Mouse (Mus musculus): ENCODE data around the gene Pik3cb. TPM values are rescaled to one million over a fixed set of nuclear protein-coding genes. Genes with fewer than 3 reads are reported as not detected.

The Pik3cb gene
- polyA plus RNA-seq, 1 experiment from 2014 or later: 21.3 TPM

GRCm38 (mm10) chr9:99032031-99032430 lies 108.4 kb downstream of the Pik3cb start:
- Histone ChIP-seq H3K4me3 (ENCODE audit: inconsistent target) (no peak overlapping the region), H3K36me3 (ENCODE audit: inconsistent target) (peaks cover 12% of the 10 kb centered on the region; the same call in 1 of the 2 replicates), H3K27ac (no peak overlapping the region), H3K79me2 (ENCODE audit: inconsistent target) (no peaks in the 10 kb centered on the region)
- WGBS (ENCODE audit: missing documents): 95% methylated on average over 8 of the region's 8 CpGs

- no peaks in the 10 kb centered on the region for H3K79me2 ChIP-seq (ENCODE audit: inconsistent target)
- 95% methylated on average over 4 of the region's 4 CpGs for WGBS (ENCODE audit: missing documents)
- no peaks in the 10 kb centered on the region for H3K36me3 ChIP-seq (ENCODE audit: inconsistent target)
- no peak overlapping the region for H3K4me3 ChIP-seq (ENCODE audit: inconsistent target)
- H3K27ac ChIP-seq: no peak overlapping the region
These were observed 118.7 kb downstream of the Pik3cb start for GRCm38 (mm10) chr9:99021751-99022150.

DNA sequence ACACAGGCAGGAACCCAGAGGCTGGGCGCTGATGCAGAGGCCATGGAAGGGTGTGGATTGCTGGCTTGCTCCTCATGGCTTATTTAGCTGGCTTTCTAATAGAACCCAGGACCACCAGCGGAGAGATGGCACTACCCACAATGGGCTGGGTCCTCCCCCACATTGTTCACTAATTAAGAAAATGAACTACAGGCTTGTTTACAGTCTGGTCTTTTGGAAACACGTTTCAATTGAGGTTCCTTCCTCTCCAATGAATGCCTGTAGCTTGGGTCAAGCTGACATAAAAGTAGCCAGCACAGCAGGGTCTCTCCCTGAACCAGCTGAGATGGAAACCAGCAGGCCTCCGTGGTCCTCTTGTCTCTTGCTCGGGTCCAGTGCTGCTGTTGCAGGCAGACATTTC lies 119.3 kb downstream of the Pik3cb start:
- H3K36me3 ChIP-seq (ENCODE audit: inconsistent target): no peaks in the 10 kb centered on the region
- 82% methylated on average over 5 of the region's 5 CpGs for WGBS (ENCODE audit: missing documents)
- no peak overlapping the region for H3K4me3 ChIP-seq (ENCODE audit: inconsistent target)
- H3K79me2 ChIP-seq (ENCODE audit: inconsistent target): no peaks in the 10 kb centered on the region
- no peak overlapping the region for H3K27ac ChIP-seq

DNA sequence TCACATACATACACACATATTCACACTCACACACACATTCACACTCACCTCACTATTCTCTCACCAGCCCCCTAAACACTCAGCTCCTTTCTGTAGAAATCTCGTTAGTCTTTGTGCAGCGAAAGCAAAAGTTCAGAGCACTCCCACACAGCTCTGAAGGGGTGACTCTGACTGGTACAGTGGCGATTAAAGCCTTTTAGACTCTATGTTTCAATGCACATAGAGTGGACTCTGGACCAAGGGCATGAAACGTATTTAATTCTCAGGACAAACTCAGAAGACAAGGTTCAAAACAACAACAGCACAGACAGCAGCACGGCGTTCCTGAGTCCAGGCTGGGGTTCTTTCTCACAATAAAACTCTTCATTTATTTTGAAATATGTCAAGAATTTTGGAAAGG lies 122.7 kb downstream of the Pik3cb start:
- H3K4me3 ChIP-seq (ENCODE audit: inconsistent target): no peak overlapping the region
- H3K27ac ChIP-seq: no peak overlapping the region
- H3K79me2 ChIP-seq (ENCODE audit: inconsistent target): no peaks in the 10 kb centered on the region
- 93% methylated on average over 4 of the region's 6 CpGs for WGBS (ENCODE audit: missing documents)
- no peaks in the 10 kb centered on the region for H3K36me3 ChIP-seq (ENCODE audit: inconsistent target)

DNA sequence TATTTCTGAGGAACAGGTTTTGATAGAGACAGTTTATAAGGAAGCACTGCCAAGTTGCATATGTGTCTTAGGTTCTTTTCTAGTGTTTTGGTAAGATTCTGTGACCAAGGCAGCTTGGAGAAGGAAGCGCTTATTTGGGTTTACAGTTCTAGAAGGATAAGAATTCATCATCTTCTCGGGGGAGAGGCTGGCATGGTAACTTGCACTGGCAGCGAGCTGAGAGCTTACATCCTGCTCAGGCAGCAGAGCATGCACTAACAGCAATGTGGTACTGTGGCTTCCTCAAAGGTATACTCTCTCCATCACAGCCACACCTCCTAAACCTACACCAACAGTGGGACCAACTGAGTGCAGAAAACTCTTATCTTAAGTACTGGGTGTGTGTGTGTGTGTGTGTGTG lies 123.7 kb downstream of the Pik3cb start:
- no peaks in the 10 kb centered on the region for H3K79me2 ChIP-seq (ENCODE audit: inconsistent target)
- no peak overlapping the region for H3K27ac ChIP-seq
- H3K4me3 ChIP-seq (ENCODE audit: inconsistent target): no peak overlapping the region
- 54% methylated on average over 3 of the region's 3 CpGs for whole genome bisulfite sequencing (ENCODE audit: missing documents)
- H3K36me3 ChIP-seq (ENCODE audit: inconsistent target): no peaks in the 10 kb centered on the region

- Histone ChIP-seq H3K36me3 (ENCODE audit: inconsistent target) (no peaks in the 10 kb centered on the region), H3K79me2 (ENCODE audit: inconsistent target) (no peaks in the 10 kb centered on the region), H3K4me3 (ENCODE audit: inconsistent target) (no peak overlapping the region), H3K27ac (no peak overlapping the region)
- 95% methylated on average over 1 of the region's 3 CpGs for WGBS (ENCODE audit: missing documents)
These were observed 124.1 kb downstream of the Pik3cb start for GRCm38 (mm10) chr9:99016301-99016700.

DNA sequence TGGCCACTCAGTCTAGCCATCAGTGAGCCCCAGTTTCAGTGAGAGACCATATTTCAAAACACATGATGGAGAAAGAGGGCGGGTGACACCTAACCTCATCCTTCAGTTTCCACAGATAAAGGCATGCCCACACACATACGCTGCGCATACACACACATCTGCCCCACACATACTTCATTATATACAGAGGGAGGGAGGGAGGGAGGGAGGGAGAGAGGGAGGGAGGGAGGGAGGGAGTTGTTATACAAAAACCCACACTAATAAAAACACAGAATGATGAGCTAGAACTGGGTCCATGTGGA lies 130.6 kb downstream of the Pik3cb start:
- no peak overlapping the region for H3K27ac ChIP-seq
- 60% methylated on average over 1 of the region's 3 CpGs for WGBS (ENCODE audit: missing documents)
- H3K4me3 ChIP-seq (ENCODE audit: inconsistent target): no peak overlapping the region
- H3K79me2 ChIP-seq (ENCODE audit: inconsistent target): no peaks in the 10 kb centered on the region
- H3K36me3 ChIP-seq (ENCODE audit: inconsistent target): no peaks in the 10 kb centered on the region

DNA sequence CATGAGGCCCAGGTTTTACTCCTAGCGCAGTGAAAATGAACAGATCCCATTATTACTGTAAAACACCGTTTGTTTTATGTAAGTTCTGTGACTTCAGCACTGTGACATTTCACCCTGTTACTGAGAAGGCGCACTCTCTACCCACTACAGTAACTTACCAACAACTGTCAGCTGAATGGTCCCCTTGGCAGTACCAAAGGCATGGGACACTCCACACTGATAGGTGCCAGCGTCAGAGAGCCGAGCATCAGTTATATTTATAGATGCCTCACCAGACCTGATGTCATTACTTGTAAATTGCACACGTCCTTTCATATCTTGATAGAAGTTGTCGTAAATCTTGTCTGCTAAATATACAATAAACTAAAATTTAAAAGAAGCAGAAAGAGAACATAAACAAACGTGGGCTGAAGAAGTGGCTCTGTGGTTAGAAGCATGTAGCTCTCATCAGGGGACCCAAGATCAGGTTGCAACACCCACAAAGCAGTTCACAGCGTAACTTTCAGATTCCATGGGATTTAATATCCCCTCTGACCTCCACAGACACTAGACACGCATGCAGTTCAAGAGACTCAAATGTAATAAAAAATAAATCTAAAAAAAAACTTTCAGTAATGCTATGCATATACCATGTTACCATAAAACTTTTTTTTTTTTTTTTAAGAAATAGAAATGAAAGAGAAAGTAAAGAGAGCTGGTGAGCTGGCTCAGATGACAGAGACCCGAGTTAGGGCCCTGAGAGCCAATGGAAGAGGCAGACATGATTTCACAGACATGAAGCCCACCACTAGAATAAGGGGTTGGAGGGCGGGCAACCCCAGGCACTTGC lies 131.1 kb downstream of the Pik3cb start:
- 49% methylated on average over 12 of the region's 12 CpGs for WGBS (ENCODE audit: missing documents)
- no peaks in the 10 kb centered on the region for H3K79me2 ChIP-seq (ENCODE audit: inconsistent target)
- peak overlapping the region; percentile 8; the same call in 1 of the 2 replicates for H3K27ac ChIP-seq
- peak overlapping the region; percentile 1; the same call in 1 of the 2 replicates for H3K4me3 ChIP-seq (ENCODE audit: inconsistent target)
- no peaks in the 10 kb centered on the region for H3K36me3 ChIP-seq (ENCODE audit: inconsistent target)

GRCm38 (mm10) chr9:99001326-99001725 lies 139.1 kb downstream of the Pik3cb start:
- H3K36me3 ChIP-seq (ENCODE audit: inconsistent target): peaks cover 28% of the 10 kb centered on the region; the same call in 1 of the 2 replicates
- 43% methylated on average over 6 of the region's 6 CpGs for WGBS (ENCODE audit: missing documents)
- no peak overlapping the region for H3K4me3 ChIP-seq (ENCODE audit: inconsistent target)
- no peaks in the 10 kb centered on the region for H3K79me2 ChIP-seq (ENCODE audit: inconsistent target)
- H3K27ac ChIP-seq: no peak overlapping the region

DNA sequence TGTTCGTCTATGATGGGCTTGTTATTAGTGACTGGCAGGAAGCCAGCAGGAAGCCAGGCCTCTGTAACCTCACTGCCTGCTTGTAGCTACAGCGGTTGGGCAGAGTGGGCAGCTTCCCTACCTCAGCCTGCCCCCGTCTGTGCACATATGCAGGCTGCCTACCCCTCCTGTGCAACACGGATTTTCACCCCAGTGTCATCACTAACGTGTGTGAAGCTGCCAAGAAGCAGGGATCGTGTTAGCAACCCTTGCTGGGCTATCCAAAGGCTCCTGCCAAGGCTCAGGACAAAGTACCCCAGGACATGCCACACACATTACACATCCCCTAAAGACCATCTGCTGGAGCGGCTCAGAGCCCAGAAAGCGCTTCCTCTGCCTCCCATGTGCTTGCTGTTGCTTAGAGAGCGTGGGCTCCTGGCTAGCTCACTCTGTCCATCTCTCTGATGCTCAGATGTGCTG lies 140.5 kb downstream of the Pik3cb start:
- WGBS (ENCODE audit: missing documents): 58% methylated on average over 9 of the region's 9 CpGs
- no peak overlapping the region for H3K4me3 ChIP-seq (ENCODE audit: inconsistent target)
- H3K36me3 ChIP-seq (ENCODE audit: inconsistent target): peaks cover 38% of the 10 kb centered on the region
- no peak overlapping the region for H3K27ac ChIP-seq
- H3K79me2 ChIP-seq (ENCODE audit: inconsistent target): no peaks in the 10 kb centered on the region

GRCm38 (mm10) chr9:98994103-98994502 lies 146.3 kb downstream of the Pik3cb start:
- Histone ChIP-seq H3K4me3 (ENCODE audit: inconsistent target) (no peak overlapping the region), H3K27ac (no peak overlapping the region), H3K79me2 (ENCODE audit: inconsistent target) (peaks cover 27% of the 10 kb centered on the region), H3K36me3 (ENCODE audit: inconsistent target) (peaks cover 41% of the 10 kb centered on the region)
- WGBS (ENCODE audit: missing documents): 100% methylated on average over 4 of the region's 4 CpGs

DNA sequence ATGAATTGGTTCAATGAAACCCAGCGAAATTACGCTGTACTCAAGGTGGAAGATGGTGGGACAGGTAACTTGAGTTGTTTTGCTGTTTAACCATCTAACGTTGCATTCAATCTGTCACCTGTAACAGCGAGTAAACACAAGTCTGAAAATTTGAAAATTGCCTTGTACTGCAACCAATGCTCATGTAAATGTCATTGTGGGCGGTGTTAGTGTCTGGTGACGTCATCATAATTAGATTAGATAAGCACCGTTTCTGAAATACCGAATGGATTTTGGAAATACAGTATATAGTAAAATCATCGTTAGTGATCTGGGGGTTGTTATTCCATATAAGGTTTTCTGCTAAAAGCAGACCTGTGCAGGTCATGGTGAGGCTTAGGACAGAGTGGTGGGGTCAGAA lies 153.3 kb downstream of the Pik3cb start:
- no peak overlapping the region for H3K27ac ChIP-seq
- H3K4me3 ChIP-seq (ENCODE audit: inconsistent target): peak overlapping the region; percentile 56
- H3K79me2 ChIP-seq (ENCODE audit: inconsistent target): peaks cover 53% of the 10 kb centered on the region
- 0 out of 2 replicates have a peak, but pooled peaks cover 2% of the 10 kb centered on the region for H3K36me3 ChIP-seq (ENCODE audit: inconsistent target)
- WGBS (ENCODE audit: missing documents): 57% methylated on average over 9 of the region's 9 CpGs

Other genes starting within 250 kb of the Pik3cb start
- not detected in 3 replicates for gene 7420426K07Rik, start 237.5 kb downstream of the Pik3cb start, polyA plus RNA-seq (2018)
- gene Foxl2, start 185.3 kb downstream of the Pik3cb start, polyA plus RNA-seq (2018): not detected in 3 replicates
- 47.6 to 131 TPM (median 63.0 TPM) in 3 replicates for gene Faim, start 154.2 kb downstream of the Pik3cb start, polyA plus RNA-seq (2018)
- gene Gm1123, start 104.9 kb downstream of the Pik3cb start, polyA plus RNA-seq (2018): not detected in 3 replicates
- not detected in 3 replicates for gene Faiml, start 96.6 kb upstream of the Pik3cb start, polyA plus RNA-seq (2018)
- 10.3 to 14.1 TPM (median 11.1 TPM) in 3 replicates for gene Cep70, start 102.7 kb upstream of the Pik3cb start, polyA plus RNA-seq (2018)
- gene Esyt3, start 217.9 kb upstream of the Pik3cb start, polyA plus RNA-seq (2018): not detected in 3 replicates

Data from macrophage (primary cell).